Mouse (Mus musculus) embryonic facial prominence, embryonic 12.5 days (tissue): ENCODE measurements around the gene Kcnk2. TPM values are rescaled to one million over a fixed set of nuclear protein-coding genes. Genes with fewer than 3 reads are reported as not detected.

Experiments
- ATAC-seq: fragments of 200-750 bp; cut with Nextera tagmentation; 2 replicates; pipeline ENCODE4 v1.8.0; 2017; ENCODE audit not compliant: insufficient number of reproducible peaks, insufficient read depth, low FRiP score, low TSS enrichment
- H3K27ac ChIP-seq: fragments of 300-500 bp; sonication (generic); 2 replicates; pipeline ENCODE4 v1.5.1; 2016; ENCODE audit warnings: mild to moderate bottlenecking
- H3K27me3 ChIP-seq: fragments of 300-500 bp; sonication (generic); 2 replicates; pipeline ENCODE4 v1.6.1; 2016; ENCODE audit warnings: mild to moderate bottlenecking, moderate library complexity
- H3K36me3 ChIP-seq: fragments of 300-500 bp; sonication (generic); 2 replicates; pipeline ENCODE4 v1.6.1; 2016; ENCODE audit warnings: mild to moderate bottlenecking
- H3K4me1 ChIP-seq: fragments of 300-500 bp; sonication (generic); 2 replicates; pipeline ENCODE4 v1.6.1; 2016
- H3K4me2 ChIP-seq: fragments of 300-500 bp; sonication (generic); replicated peaks from 2 replicates; pipeline ENCODE4 v1.6.1; 2016; ENCODE audit warnings: mild to moderate bottlenecking, moderate library complexity
- H3K4me3 ChIP-seq: fragments of 300-500 bp; sonication (generic); 2 replicates; pipeline ENCODE4 v1.5.1; 2016; ENCODE audit warnings: mild to moderate bottlenecking
- H3K9ac ChIP-seq: fragments of 300-500 bp; sonication (generic); 2 replicates; pipeline ENCODE4 v1.6.1; 2016; ENCODE audit warnings: mild to moderate bottlenecking, moderate library complexity
- H3K9me3 ChIP-seq: fragments of 300-500 bp; sonication (generic); 2 replicates; pipeline ENCODE4 v1.6.1; 2016; ENCODE audit warnings: mild to moderate bottlenecking, moderate library complexity
- WGBS: fragments of 180-500 bp; shearing (Covaris S2); methylation state at CpG from one replicate; pipeline ENCODE4 v1.1.7; 2016; 5-methylcytosine and 5-hydroxymethylcytosine counted together
- polyA plus RNA-seq: library from polyadenylated mRNA; unstranded; fragments of >200 nt; fragmentation: Nextera tagmentation; extraction: Ambion mirVana; gene quantifications from 2 replicates; pipeline ENCODE4 v1.2.1, GENCODE M21; 2016

Gene Kcnk2
- polyA plus RNA-seq, 1 experiment from 2014 or later, result 6.3 TPM

DNA sequence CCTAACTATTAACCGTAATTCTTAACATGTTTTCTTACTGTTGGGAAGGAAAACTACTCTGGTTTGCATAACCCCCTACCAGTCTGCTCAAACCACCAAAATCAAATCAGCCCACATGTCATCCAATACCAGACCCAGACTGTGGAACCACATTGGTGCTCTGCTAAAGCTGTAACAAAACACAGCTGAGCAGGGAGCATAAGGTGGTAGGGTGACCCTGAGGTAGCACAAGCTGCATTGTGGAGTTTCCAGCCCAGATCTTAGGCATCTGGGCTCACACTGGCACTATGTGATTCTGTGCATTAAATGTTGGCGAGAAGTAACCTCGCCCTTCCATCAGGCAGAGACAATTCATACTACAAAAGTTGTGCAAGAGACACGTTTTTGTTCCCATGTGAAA is 1.1 kb upstream of the Kcnk2 start:
- H3K4me2 ChIP-seq, result no peak overlapping the region

DNA sequence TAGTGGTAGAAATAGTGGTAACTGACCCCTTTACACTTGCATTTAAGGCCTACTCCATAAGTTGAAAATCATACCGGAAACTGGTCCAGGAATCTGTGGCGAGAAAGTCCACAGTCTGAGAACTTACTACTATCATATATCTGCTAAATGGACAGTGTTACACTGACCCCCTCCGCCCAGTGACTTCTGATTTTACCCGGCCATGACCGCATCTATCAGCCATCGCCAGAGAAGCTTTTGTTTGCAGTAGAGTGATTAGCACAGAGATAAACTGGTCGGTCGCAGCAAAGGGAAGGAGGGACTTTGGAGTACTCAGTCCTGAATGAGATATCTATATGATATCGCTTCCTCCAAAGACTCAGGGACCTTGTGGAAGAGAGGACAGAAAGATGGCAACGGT is 15.2 kb downstream of the Kcnk2 start:
- no peak overlapping the region for H3K9ac ChIP-seq
- H3K4me3 ChIP-seq, result no peak overlapping the region
- H3K27ac ChIP-seq, result no peak overlapping the region
- H3K4me2 ChIP-seq, result no peak overlapping the region
- H3K27me3 ChIP-seq, result no peaks in the 10 kb centered on the region
- H3K9me3 ChIP-seq, result no peaks in the 10 kb centered on the region
- no peaks in the 10 kb centered on the region for H3K36me3 ChIP-seq
- H3K4me1 ChIP-seq, result no peaks in the 10 kb centered on the region
- 90% methylated on average over 10 of the region's 10 CpGs for WGBS
- no peak for ATAC-seq

More for the DNA sequence above, 1.1 kb upstream of the Kcnk2 start:
- peak; percentile 84 for ATAC-seq
- Histone ChIP-seq H3K9me3 (no peaks in the 10 kb centered on the region), H3K9ac (no peak overlapping the region), H3K27ac (0 out of 2 replicates have a peak overlapping the region, but pooled peaks have one; percentile 50), H3K4me3 (no peak overlapping the region), H3K27me3 (no peaks in the 10 kb centered on the region), H3K36me3 (no peaks in the 10 kb centered on the region), H3K4me1 (peaks cover 22% of the 10 kb centered on the region)
- 48% methylated on average over 4 of the region's 4 CpGs for WGBS

DNA sequence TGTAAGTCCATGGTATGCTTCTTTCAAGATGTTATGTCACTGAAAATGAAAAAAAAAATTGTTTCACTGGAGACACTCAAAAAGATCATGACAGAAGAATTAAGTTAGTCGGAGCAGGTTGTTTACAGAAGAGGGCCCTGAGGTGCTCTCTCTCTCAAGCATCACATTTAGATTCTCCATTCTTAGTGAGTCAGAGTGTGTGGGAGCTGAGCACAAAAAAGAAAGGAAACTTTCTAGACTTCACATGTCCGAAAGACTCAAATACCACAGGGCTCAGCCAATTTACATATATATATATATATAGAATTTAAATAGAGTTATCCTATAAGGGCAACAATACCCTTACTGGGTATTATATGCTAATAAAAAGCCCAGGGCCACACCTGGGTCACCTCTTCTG is 15.9 kb downstream of the Kcnk2 start:
- no peaks in the 10 kb centered on the region for H3K27me3 ChIP-seq
- no peaks in the 10 kb centered on the region for H3K4me1 ChIP-seq
- H3K9ac ChIP-seq, result no peak overlapping the region
- no peak overlapping the region for H3K27ac ChIP-seq
- WGBS, result 94% methylated on average over 2 of the region's 2 CpGs
- no peaks in the 10 kb centered on the region for H3K36me3 ChIP-seq
- H3K9me3 ChIP-seq, result no peaks in the 10 kb centered on the region
- ATAC-seq, result no peak
- H3K4me3 ChIP-seq, result no peak overlapping the region
- no peak overlapping the region for H3K4me2 ChIP-seq

DNA sequence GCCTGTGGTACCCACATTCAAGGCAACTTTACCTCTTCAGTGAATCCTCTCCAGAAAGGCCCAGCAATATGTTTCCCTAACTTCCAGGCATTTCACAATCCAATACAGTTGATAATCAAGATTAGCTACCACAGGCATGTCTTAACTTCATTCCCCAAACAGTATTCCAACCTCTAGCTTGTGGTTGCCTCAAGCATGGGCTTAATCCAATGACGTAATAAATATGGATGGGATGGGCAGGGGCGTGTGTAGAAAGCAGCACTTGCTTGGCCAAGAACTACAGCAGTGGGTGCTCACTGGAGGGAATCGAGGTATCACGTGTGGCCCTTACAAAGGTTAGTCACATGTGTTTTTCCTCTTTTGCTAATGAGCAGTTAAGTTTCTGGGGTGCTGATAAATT is 34.4 kb downstream of the Kcnk2 start:
- WGBS, result 88% methylated on average over 4 of the region's 4 CpGs
- no peak overlapping the region for H3K4me2 ChIP-seq

DNA sequence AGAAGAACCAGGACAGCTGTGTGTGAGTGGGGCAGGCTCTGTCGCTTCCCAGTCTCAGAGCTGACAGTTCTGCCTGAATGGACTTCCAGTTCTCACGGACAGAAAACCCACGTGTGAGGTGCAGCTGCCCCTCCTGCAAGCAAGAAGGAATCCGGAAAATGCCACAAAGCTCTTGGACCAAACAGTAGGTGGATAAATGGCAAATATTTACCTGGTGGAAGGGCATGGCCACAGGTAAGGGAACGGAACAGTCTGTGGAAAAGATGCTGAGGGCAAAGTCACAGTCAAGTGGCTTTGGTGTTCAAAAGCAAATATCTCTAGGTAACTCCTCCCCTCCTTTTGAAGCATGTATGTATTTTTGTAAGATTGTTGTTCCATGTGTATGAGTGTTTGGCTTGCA is 37.9 kb downstream of the Kcnk2 start:
- Histone ChIP-seq H3K4me3 (no peak overlapping the region), H3K27ac (no peak overlapping the region), H3K4me2 (no peak overlapping the region), H3K4me1 (no peaks in the 10 kb centered on the region), H3K27me3 (no peaks in the 10 kb centered on the region; the same call in 1 of the 2 replicates), H3K9ac (no peak overlapping the region), H3K9me3 (no peaks in the 10 kb centered on the region), H3K36me3 (no peaks in the 10 kb centered on the region)
- 75% methylated on average over 5 of the region's 5 CpGs for WGBS
- ATAC-seq, result no peak

More for the DNA sequence above, 34.4 kb downstream of the Kcnk2 start:
- no peak overlapping the region for H3K9ac ChIP-seq
- no peak for ATAC-seq
- H3K4me3 ChIP-seq, result no peak overlapping the region
- H3K36me3 ChIP-seq, result no peaks in the 10 kb centered on the region
- H3K27me3 ChIP-seq, result no peaks in the 10 kb centered on the region; the same call in 1 of the 2 replicates
- H3K9me3 ChIP-seq, result no peaks in the 10 kb centered on the region
- no peak overlapping the region for H3K27ac ChIP-seq
- no peaks in the 10 kb centered on the region for H3K4me1 ChIP-seq

DNA sequence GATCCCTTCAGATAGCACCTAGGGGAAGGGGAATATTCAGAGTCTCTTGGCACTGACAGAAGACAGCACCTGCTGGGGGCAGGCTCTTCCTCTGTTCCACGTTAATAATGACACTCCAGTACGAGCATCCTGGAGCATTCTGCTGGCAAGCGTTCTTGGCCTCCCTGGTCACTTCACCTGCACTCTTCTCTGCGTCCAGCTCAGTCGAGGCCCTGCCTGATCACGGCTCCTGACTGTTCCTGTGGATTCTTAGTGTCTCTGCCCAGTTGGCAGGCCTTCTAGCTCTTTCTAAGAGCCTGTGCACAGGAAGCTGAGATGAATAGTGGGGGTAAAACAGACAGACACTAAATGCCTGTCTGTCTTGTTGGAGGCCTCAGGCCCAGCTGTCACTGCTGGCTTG is 39.5 kb downstream of the Kcnk2 start:
- H3K4me1 ChIP-seq, result no peaks in the 10 kb centered on the region
- no peak overlapping the region for H3K9ac ChIP-seq
- no peak overlapping the region for H3K4me3 ChIP-seq
- H3K4me2 ChIP-seq, result no peak overlapping the region
- ATAC-seq, result no peak
- H3K27me3 ChIP-seq, result no peaks in the 10 kb centered on the region; the same call in 1 of the 2 replicates
- H3K9me3 ChIP-seq, result no peaks in the 10 kb centered on the region
- H3K27ac ChIP-seq, result no peak overlapping the region
- 68% methylated on average over 6 of the region's 6 CpGs for WGBS
- H3K36me3 ChIP-seq, result no peaks in the 10 kb centered on the region

DNA sequence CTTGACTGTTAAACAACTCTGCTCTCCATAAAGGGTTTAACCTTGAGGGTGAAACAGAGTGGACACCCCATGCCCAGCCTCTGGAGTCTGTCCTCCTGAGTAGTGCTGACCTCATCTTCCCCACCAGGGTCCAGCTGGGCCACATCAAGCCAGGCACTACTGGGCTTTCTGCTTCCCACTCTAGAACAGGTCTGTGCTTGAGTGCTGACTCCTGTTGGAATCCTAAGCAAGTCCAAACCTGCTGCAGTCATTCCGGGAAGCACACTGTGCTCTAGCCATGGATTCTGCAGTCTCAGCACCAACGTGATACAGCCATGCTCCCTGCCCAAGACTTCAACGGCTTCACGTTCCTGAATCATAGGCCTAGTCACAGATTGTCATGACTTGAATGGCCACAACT is 42.4 kb downstream of the Kcnk2 start:
- H3K9me3 ChIP-seq, result no peaks in the 10 kb centered on the region
- H3K4me1 ChIP-seq, result no peaks in the 10 kb centered on the region
- H3K4me3 ChIP-seq, result no peak overlapping the region
- H3K27ac ChIP-seq, result no peak overlapping the region
- WGBS, result 72% methylated on average over 4 of the region's 4 CpGs
- no peak overlapping the region for H3K4me2 ChIP-seq
- H3K27me3 ChIP-seq, result no peaks in the 10 kb centered on the region
- H3K36me3 ChIP-seq, result no peaks in the 10 kb centered on the region
- no peak for ATAC-seq
- H3K9ac ChIP-seq, result no peak overlapping the region

DNA sequence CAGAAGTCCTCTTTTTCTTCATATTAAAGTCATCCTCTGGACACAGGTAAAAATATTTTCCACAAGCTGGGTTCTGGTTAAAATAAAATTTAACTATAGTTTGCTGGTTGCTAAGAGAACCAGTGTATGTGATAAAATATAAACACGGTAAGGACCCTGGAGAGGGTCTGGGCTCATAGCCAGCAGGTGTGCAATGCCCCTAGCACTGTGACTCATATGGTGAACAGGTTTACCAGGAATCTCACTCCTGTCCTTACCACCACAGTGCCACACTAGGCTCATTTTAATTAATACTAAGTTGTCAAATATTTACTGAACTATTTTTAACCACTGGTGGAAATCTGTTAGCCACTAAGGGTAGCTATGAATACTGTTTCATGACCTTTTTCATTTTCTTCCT is 48.2 kb downstream of the Kcnk2 start:
- WGBS, result 79% methylated on average over 1 of the region's 1 CpGs
- no peaks in the 10 kb centered on the region for H3K27me3 ChIP-seq
- no peak overlapping the region for H3K27ac ChIP-seq
- no peaks in the 10 kb centered on the region for H3K4me1 ChIP-seq
- ATAC-seq, result no peak
- H3K4me3 ChIP-seq, result no peak overlapping the region
- no peak overlapping the region for H3K9ac ChIP-seq
- H3K4me2 ChIP-seq, result no peak overlapping the region
- no peaks in the 10 kb centered on the region for H3K36me3 ChIP-seq
- no peaks in the 10 kb centered on the region for H3K9me3 ChIP-seq

DNA sequence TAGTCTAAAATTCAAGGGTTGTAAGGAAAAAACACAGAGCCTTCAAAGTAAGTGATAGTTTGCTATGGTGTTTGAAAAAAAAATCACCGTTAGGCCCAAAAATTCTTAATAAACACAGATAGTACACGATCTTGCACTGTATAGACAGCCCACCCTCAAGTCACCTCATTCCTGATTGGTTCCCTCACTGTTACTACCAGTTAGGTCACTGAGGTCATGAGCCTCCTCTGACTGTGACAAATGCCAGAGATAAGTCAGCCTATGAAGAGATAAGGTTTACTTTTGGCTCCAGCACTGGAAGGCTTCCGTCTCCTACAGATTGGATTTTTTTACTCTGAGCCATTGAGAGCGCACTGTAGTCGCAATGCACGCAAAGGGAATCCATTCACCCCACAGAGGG is 50.3 kb downstream of the Kcnk2 start:
- Histone ChIP-seq H3K9ac (no peak overlapping the region), H3K4me1 (no peaks in the 10 kb centered on the region), H3K4me3 (no peak overlapping the region), H3K27ac (no peak overlapping the region), H3K9me3 (no peaks in the 10 kb centered on the region), H3K27me3 (no peaks in the 10 kb centered on the region), H3K4me2 (no peak overlapping the region), H3K36me3 (no peaks in the 10 kb centered on the region)
- no peak for ATAC-seq
- 90% methylated on average over 6 of the region's 6 CpGs for WGBS

DNA sequence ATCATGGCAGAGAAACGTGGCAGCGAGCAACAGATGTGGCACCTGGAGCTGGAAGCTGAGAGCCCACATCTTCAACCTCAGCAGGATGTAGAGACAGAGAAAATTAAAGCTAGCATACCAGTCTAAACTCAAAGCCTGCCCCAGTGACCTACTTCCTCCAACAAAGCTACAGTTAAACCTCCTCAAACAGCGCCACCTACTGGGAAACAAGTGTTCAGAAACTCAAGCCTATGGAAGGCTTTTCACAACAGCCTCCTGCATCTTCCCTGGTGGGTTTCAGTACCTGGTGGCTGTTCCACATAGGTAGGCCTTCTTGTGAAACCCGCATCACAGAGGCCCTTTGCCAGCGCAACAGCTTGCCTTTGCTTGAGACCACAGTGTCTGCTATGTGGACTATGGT is 52.9 kb downstream of the Kcnk2 start:
- Histone ChIP-seq H3K36me3 (no peaks in the 10 kb centered on the region), H3K9me3 (no peaks in the 10 kb centered on the region), H3K27ac (no peak overlapping the region), H3K27me3 (peaks cover 7% of the 10 kb centered on the region), H3K4me3 (no peak overlapping the region), H3K4me2 (no peak overlapping the region), H3K4me1 (no peaks in the 10 kb centered on the region), H3K9ac (no peak overlapping the region)
- WGBS, result 86% methylated on average over 5 of the region's 5 CpGs
- ATAC-seq, result no peak

DNA sequence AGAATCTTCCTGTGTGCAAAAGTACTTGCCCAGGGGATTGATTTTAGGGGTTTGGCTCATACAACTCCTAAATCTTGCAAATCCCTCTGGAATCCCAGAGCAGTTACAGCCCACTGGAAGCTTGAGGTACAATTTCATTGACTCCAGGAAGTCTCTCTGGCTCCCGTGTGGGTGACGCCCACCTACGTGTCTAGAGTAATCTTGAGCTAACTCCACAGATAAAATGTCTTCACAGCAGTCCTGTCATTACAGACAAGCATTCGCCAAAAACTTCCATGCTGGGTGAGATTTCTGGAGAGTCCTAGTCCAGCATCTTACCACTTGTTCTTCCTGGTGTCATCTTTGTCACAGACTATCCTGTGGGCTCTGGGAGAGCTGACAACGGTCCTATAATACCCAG is 56.9 kb downstream of the Kcnk2 start:
- Histone ChIP-seq H3K36me3 (no peaks in the 10 kb centered on the region), H3K9ac (no peak overlapping the region), H3K27ac (no peak overlapping the region), H3K4me3 (no peak overlapping the region), H3K4me1 (peaks cover 10% of the 10 kb centered on the region; the same call in 1 of the 2 replicates), H3K27me3 (peaks cover 29% of the 10 kb centered on the region), H3K4me2 (no peak overlapping the region), H3K9me3 (no peaks in the 10 kb centered on the region)
- no peak for ATAC-seq
- 80% methylated on average over 5 of the region's 5 CpGs for WGBS

DNA sequence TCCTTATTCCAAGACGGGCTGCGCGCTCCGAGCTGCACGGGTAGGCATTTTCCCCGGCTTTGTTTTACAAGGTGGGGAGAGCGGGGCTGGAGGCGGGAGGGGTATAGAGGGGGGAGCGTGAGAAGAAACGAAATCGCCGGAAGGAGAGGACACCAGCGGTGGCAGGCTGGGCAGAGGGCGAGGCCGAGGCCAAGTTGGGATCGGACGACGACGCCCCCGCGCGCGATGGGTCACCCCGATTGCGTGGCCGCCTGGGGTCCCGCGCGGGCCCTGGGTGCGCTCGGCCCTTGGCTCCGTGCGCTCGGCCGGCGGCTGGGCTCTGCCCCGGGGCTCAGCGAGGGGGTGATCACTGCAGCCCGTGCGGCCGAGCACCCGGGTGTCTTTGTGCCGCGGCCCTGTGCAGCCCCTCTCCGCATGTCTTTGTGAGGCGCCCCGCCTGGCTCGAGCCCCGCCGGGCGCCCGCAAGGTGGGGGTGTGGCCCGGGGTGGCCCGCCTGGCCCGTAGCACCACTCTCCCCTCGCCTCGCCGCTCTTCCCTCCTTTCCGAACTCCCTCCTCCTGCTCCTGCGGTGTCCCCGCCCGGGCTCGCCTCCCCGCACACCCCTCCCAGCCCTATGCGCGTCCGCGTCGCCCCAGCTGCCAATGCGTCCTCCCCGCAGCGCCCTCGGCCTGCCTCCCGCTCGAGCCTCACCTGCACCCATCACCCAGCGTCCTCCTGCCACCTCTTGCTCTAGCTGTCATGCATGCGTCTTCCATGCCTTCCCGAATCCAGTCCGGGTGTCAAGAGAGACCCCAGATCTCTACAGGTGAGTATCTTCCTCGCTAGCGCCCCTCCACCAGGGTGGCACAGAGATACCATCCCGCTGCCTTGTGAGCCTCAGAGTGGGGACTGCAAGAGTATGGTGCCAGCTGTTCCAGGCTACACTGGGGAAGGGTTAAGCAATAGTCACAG is 58.5 kb downstream of the Kcnk2 start:
- Histone ChIP-seq H3K27ac (no peak overlapping the region), H3K4me1 (peaks cover 10% of the 10 kb centered on the region; the same call in 1 of the 2 replicates), H3K4me3 (peak overlapping the region; percentile 62), H3K27me3 (peaks cover 29% of the 10 kb centered on the region), H3K36me3 (no peaks in the 10 kb centered on the region), H3K9me3 (no peaks in the 10 kb centered on the region), H3K9ac (peak overlapping the region; percentile 69), H3K4me2 (peak overlapping the region; percentile 97)
- ATAC-seq, result peak; percentile 84
- 1% methylated on average over 77 of the region's 82 CpGs for WGBS
